Mouse (Mus musculus): ENCODE results near the gene Acot2.
"Not testable (repeated sequence)": the region's sequence is repeated elsewhere in the genome, so short reads cannot be mapped to it uniquely, and the experiment has no call there.

Gene Acot2

DNA sequence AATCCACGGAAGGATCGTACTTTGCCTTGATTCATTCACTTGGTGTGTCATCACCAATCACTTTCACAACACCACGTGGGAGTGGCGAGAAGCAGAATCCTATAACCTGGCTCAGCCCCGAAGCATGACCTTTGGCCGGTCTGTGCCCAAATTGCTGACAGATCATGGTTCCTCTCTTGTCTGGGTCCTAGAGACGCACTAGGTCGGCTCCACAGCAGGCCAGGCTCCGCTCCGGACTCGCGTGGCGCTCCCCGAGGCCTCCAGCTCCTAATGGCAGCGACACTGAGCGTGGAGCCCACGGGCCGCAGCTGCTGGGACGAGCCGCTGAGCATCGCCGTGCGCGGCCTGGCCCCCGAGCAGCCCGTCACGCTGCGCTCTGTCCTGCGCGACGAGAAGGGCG, 50.6 kb downstream of the Acot2 start, which contains the start of gene Acot4:
Gene Acot4 (plus strand): TSS at position 139 of the 400 bp plus-strand sequence.
- DNase-seq (ENCODE audit: low spot score in 2 of 2) = not testable (repeated sequence)

GRCm38 (mm10) chr12:84038691-84039111, 51.0 kb downstream of the Acot2 start, which contains the start of gene Gm49366:
Gm49366 (plus strand) TSS chr12:84038935.
- DNase-seq (ENCODE audit: low spot score in 2 of 2) = peak in 1 of 2 experiments; percentile 5

DNA sequence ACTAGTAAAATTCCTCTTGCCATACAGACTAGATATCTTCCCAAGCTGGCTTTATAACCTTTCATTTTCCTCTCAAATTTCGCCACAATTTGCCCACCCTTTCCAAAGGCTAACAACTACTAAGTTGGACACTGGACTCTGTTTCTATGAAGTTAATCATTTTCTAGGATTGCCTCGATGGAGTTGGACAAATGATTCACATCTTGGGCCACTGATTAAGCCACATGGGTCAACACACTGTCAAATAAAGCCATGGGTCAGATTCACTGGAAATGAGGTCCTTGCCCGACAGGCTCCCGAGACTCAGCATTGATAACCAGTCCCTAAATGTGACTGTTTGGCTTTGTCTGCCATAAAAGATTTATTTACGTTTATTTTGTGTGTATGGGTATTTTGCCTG, 54.6 kb downstream of the Acot2 start:
- DNase-seq (ENCODE audit: low spot score in 2 of 2) = no peak

Measured in thymus, postnatal 10 days (tissue).